Mouse (Mus musculus) embryonic facial prominence, embryonic 11.5 days (tissue): ENCODE results near the gene Mns1. TPM values are rescaled to one million over a fixed set of nuclear protein-coding genes. Genes with fewer than 3 reads are reported as not detected.
A peak's percentile ranks its signal among the peaks of the same experiment; 100 is the strongest.

Source experiments
- ATAC-seq: fragments of 200-750 bp; cut with Nextera tagmentation; replicated peaks from 2 replicates; pipeline ENCODE4 v1.8.0; 2017; ENCODE audit warnings: low read depth; ENCODE audit not compliant: insufficient number of reproducible peaks, low FRiP score, low TSS enrichment
- DNase-seq: peaks from one replicate; pipeline ENCODE4 v3.0.0-alpha.2; 2015; ENCODE audit warnings: low spot score
- H3K27ac ChIP-seq: fragments of 300-500 bp; sonication (generic); replicated peaks from 2 replicates; pipeline ENCODE4 v1.5.1; 2014; ENCODE audit warnings: mild to moderate bottlenecking, low read depth, low read length, control low read depth
- H3K27me3 ChIP-seq: fragments of 300-500 bp; sonication (generic); 2 replicates; pipeline ENCODE4 v1.6.1; 2014; ENCODE audit warnings: mild to moderate bottlenecking, low read length, moderate library complexity, mixed read lengths; ENCODE audit not compliant: control insufficient read depth, insufficient read depth
- H3K36me3 ChIP-seq: fragments of 300-500 bp; sonication (generic); replicated peaks from 2 replicates; pipeline ENCODE4 v1.6.1; 2014; ENCODE audit warnings: low read depth, mild to moderate bottlenecking, low read length, moderate library complexity, mixed read lengths; ENCODE audit not compliant: control insufficient read depth, insufficient read depth
- H3K4me1 ChIP-seq: fragments of 300-500 bp; sonication (generic); 2 replicates; pipeline ENCODE4 v1.6.1; 2014; ENCODE audit warnings: low read length, mixed read lengths; ENCODE audit not compliant: control insufficient read depth, insufficient read depth
- H3K4me2 ChIP-seq: fragments of 300-500 bp; sonication (generic); 2 replicates; pipeline ENCODE4 v1.6.1; 2014; ENCODE audit warnings: low read depth, mild to moderate bottlenecking, control low read depth, low read length, moderate library complexity
- H3K4me3 ChIP-seq: fragments of 300-500 bp; sonication (generic); 2 replicates; pipeline ENCODE4 v1.5.1; 2014; ENCODE audit warnings: low read depth, low read length, control low read depth
- H3K9ac ChIP-seq: fragments of 300-500 bp; sonication (generic); replicated peaks from 2 replicates; pipeline ENCODE4 v1.6.1; 2014; ENCODE audit warnings: mild to moderate bottlenecking, control low read depth, low read length
- H3K9me3 ChIP-seq: fragments of 300-500 bp; sonication (generic); replicated peaks from 2 replicates; pipeline ENCODE4 v1.6.1; 2016; ENCODE audit warnings: mild to moderate bottlenecking, low read length, inconsistent platforms, mixed read lengths; ENCODE audit not compliant: control insufficient read depth
- WGBS: fragments of 180-500 bp; shearing (Covaris S2); extraction: QIAGEN DNeasy Blood & Tissue Kit; methylation state at CpG from one replicate; pipeline ENCODE4 v1.1.7; 2014; 5-methylcytosine and 5-hydroxymethylcytosine counted together
- polyA plus RNA-seq: library from polyadenylated mRNA; unstranded; fragments of >200 nt; fragmentation: Nextera tagmentation; extraction: Ambion mirVana; gene quantifications from 2 replicates; pipeline ENCODE4 v1.2.1, GENCODE M21; 2014

The Mns1 gene
- polyA plus RNA-seq, 1 experiment from 2014 or later, result 50.9 TPM

GRCm38 (mm10) chr9:72411746-72412145 lies 26.1 kb upstream of the Mns1 start:
- 98% methylated on average over 2 of the region's 2 CpGs for WGBS
- Histone ChIP-seq H3K9me3 (no peaks in the 10 kb centered on the region), H3K4me3 (no peak overlapping the region), H3K27me3 (no peaks in the 10 kb centered on the region), H3K36me3 (no peaks in the 10 kb centered on the region), H3K4me2 (no peak overlapping the region), H3K27ac (no peak overlapping the region), H3K9ac (no peak overlapping the region), H3K4me1 (no peaks in the 10 kb centered on the region)
- DNase-seq (peak; percentile 28), ATAC-seq (no peak)

DNA sequence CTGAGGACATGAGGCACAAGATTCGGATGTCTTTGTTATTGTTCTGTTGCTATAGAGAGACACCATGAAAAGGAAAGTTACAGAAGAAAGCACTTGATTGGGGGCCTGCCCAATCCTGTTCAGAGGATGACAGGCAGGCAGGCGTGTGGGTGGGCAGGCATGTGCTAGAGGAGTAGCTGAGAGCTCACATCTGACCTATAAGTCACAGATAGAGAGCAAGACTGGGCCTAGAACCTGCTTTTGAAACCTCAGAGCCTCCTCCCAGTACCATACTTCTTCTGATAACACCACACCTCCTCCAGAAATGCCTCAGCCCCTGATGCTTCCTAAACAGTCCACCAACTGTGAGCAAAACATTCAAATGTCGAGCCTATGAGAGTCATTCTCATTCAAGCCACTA lies 19.4 kb upstream of the Mns1 start:
- no peak overlapping the region for H3K4me2 ChIP-seq
- H3K4me3 ChIP-seq, result no peak overlapping the region
- DNase-seq, result no peak
- no peak overlapping the region for H3K9ac ChIP-seq
- H3K27ac ChIP-seq, result no peak overlapping the region
- no peaks in the 10 kb centered on the region for H3K36me3 ChIP-seq
- 87% methylated on average over 3 of the region's 3 CpGs for WGBS
- no peaks in the 10 kb centered on the region for H3K9me3 ChIP-seq
- ATAC-seq, result no peak
- H3K4me1 ChIP-seq, result peaks cover 5% of the 10 kb centered on the region; the same call in 1 of the 2 replicates
- no peaks in the 10 kb centered on the region for H3K27me3 ChIP-seq

GRCm38 (mm10) chr9:72420490-72420889 lies 17.3 kb upstream of the Mns1 start:
- 76% methylated on average over 3 of the region's 3 CpGs for WGBS
- Histone ChIP-seq H3K4me1 (peaks cover 5% of the 10 kb centered on the region; the same call in 1 of the 2 replicates), H3K27me3 (no peaks in the 10 kb centered on the region)

DNA sequence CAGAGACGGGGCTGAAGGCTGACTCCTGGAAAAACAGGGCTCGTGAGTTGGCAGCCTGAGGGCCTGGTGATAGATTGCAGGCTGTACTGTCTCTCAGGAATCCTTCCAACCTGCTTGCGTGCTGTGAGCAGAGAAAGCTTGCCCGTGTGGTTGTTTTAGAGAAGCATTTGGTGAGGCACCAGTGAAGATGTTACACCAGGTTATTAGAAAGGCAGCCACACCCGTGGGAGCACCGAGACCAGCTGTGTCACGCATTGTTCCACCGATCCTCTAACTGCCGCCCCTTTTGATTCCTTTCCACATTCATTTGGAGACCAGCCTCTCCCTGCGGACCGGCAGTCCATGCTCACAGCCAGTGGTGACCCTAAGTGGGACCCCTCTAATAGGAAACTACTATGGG lies 15.5 kb upstream of the Mns1 start:
- Histone ChIP-seq H3K36me3 (no peaks in the 10 kb centered on the region), H3K4me3 (no peak overlapping the region), H3K4me2 (no peak overlapping the region), H3K4me1 (peaks cover 5% of the 10 kb centered on the region; the same call in 1 of the 2 replicates), H3K27ac (0 out of 2 replicates have a peak overlapping the region, but pooled peaks have one; percentile 16), H3K9me3 (no peaks in the 10 kb centered on the region), H3K27me3 (no peaks in the 10 kb centered on the region), H3K9ac (no peak overlapping the region)
- no peak for DNase-seq
- no peak for ATAC-seq
- 77% methylated on average over 11 of the region's 11 CpGs for WGBS

More at GRCm38 (mm10) chr9:72420490-72420889, 17.3 kb upstream of the Mns1 start:
- Histone ChIP-seq H3K9me3 (no peaks in the 10 kb centered on the region), H3K4me2 (no peak overlapping the region), H3K36me3 (no peaks in the 10 kb centered on the region), H3K9ac (no peak overlapping the region), H3K27ac (no peak overlapping the region), H3K4me3 (no peak overlapping the region)
- DNase-seq, result no peak
- no peak for ATAC-seq

DNA sequence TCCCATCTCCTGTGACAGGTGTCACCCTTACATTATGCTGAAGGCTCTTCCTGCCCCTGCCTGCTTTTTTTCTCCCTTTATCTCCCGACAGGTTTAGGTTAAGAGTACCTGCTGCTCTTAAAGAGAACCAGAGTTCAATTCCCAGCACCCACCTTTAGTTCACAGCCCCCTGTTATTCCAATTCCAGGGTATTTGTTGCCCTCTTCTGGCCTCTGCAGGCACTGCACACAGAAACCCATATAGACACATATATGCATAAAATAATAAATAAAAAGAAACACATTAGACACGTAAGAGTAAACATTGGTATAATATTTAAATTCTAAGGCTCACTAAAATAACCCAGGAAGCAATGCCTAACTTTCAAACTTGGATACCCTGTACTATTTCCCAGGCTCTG lies 15.1 kb upstream of the Mns1 start:
- peaks cover 5% of the 10 kb centered on the region; the same call in 1 of the 2 replicates for H3K4me1 ChIP-seq
- no peak overlapping the region for H3K27ac ChIP-seq
- H3K9me3 ChIP-seq, result no peaks in the 10 kb centered on the region
- no peaks in the 10 kb centered on the region for H3K27me3 ChIP-seq
- no peak overlapping the region for H3K4me2 ChIP-seq
- DNase-seq (no peak), ATAC-seq (no peak)
- H3K36me3 ChIP-seq, result no peaks in the 10 kb centered on the region
- H3K9ac ChIP-seq, result no peak overlapping the region
- no peak overlapping the region for H3K4me3 ChIP-seq
- WGBS, result 91% methylated on average over 2 of the region's 2 CpGs

- WGBS, result 74% methylated on average over 11 of the region's 11 CpGs
- Histone ChIP-seq H3K27ac (no peak overlapping the region), H3K4me1 (peaks cover 5% of the 10 kb centered on the region; the same call in 1 of the 2 replicates), H3K9me3 (no peaks in the 10 kb centered on the region), H3K4me2 (no peak overlapping the region), H3K4me3 (no peak overlapping the region), H3K9ac (no peak overlapping the region), H3K36me3 (no peaks in the 10 kb centered on the region), H3K27me3 (no peaks in the 10 kb centered on the region)
- no peak for ATAC-seq
- DNase-seq, result no peak
These were observed 12.4 kb upstream of the Mns1 start for GRCm38 (mm10) chr9:72425300-72425850.

- ATAC-seq (no peak), DNase-seq (no peak)
- Histone ChIP-seq H3K9ac (no peak overlapping the region), H3K27ac (no peak overlapping the region), H3K9me3 (no peaks in the 10 kb centered on the region), H3K27me3 (no peaks in the 10 kb centered on the region), H3K4me3 (no peak overlapping the region), H3K4me1 (no peaks in the 10 kb centered on the region), H3K36me3 (no peaks in the 10 kb centered on the region), H3K4me2 (no peak overlapping the region)
- WGBS, result 75% methylated on average over 4 of the region's 4 CpGs
These were observed 9.9 kb upstream of the Mns1 start for GRCm38 (mm10) chr9:72427861-72428260.

DNA sequence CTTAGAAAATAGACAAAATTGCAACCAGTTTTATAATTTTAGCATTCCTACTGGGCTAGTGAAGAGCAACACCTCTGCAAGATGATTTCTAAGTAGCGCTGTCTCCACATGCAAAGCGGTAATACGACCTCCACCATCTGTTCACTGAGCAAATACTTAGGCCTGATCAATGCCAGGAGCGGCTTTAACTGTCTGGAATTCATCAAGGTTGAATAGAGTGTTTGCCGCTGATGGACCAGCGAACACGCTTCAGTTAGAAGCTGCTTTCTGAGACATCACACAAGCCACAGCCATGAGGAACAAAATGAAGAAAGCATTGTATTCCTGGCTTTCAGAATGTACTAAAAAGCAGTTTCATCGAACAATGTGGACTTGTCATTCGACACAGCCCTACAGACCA lies 2.9 kb upstream of the Mns1 start:
- H3K27me3 ChIP-seq, result no peaks in the 10 kb centered on the region
- no peaks in the 10 kb centered on the region for H3K9me3 ChIP-seq
- H3K9ac ChIP-seq, result no peak overlapping the region
- H3K4me1 ChIP-seq, result no peaks in the 10 kb centered on the region
- H3K36me3 ChIP-seq, result no peaks in the 10 kb centered on the region
- H3K4me3 ChIP-seq, result no peak overlapping the region
- ATAC-seq (no peak), DNase-seq (peak; percentile 58)
- WGBS, result 56% methylated on average over 9 of the region's 9 CpGs
- no peak overlapping the region; the same call in 1 of the 2 replicates for H3K4me2 ChIP-seq
- H3K27ac ChIP-seq, result no peak overlapping the region
